Mouse (Mus musculus) thymus, adult 2 months (tissue): Measurements from ENCODE around the gene 2210011C24Rik.

Experiments used
- CTCF ChIP-seq: fragments of 200-500 bp; IDR thresholded peaks from 2 replicates; pipeline ENCODE4 v1.5.1; 2012; ENCODE audit warnings: mild to moderate bottlenecking, control low read depth, low read length, moderate library complexity, borderline replicate concordance; ENCODE audit not compliant: control insufficient read depth, poor library complexity, insufficient read depth; ENCODE audit errors: extremely low read depth
- POLR2A ChIP-seq: fragments of 200-500 bp; IDR thresholded peaks from 2 replicates; pipeline ENCODE4 v1.6.1; 2012; ENCODE audit warnings: mild to moderate bottlenecking, low read length, control low read depth, moderate library complexity; ENCODE audit not compliant: control insufficient read depth, poor library complexity, insufficient read depth; ENCODE audit errors: extremely low read depth

GRCm38 (mm10) chr8:84003612-84004246 lies 8.2 kb downstream of the 2210011C24Rik start:
- TF ChIP-seq POLR2A (no peak), CTCF (no peak)
